Mouse (Mus musculus) retina, postnatal 7 days (tissue): ENCODE data around the gene Guca1b.
"Not testable (repeated sequence)": the region's sequence is repeated elsewhere in the genome, so short reads cannot be mapped to it uniquely, and the experiment has no call there.

Source experiments
- DNase-seq: peaks from one replicate; pipeline ENCODE4 v3.0.0-alpha.2; 2012; ENCODE audit warnings: low read depth, low spot score

Gene Guca1b

DNA sequence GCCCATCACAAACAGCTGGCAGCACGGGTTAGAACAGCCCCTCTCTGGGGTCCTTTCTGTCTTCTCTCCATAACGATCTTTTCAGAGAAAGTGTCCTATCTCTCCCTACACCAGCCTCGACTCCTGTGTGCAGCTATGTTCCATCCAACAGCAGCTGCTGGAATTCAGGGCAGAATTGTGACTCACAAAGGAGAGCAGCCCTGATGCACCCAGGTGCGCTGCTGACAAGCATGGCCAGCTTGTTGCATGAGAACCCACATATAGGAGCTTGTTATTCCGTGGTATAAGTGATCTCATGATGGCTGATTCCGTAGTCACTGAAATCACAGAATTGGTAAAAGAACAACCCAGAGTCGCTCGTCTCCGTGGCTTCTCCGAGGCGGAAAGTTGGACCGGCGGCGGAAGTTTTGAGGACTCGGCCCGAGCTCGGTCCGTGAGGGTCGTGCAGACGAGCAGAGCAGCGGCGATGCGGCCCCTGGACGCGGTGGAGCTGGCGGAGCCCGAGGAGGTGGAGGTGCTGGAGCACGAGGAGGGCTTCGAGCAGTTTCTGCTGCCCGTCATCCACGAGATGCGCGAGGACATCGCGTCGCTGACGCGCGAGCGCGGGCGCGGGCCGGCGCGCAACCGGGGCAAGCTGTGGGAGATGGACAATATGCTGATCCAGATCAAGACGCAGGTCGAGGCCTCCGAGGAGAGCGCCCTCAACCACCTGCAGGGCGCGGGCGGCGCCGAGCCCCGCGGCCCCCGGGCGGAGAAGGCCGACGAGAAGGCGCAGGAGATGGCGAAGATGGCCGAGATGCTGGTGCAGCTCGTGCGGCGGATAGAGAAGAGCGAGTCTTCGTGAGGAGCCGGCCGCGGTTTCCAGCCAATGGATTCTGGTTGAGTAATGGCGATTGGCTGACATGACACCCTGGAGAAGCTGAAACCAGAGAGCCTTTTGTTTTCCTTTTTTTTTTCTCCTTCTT is 25.0 kb downstream of the Guca1b start:
- DNase-seq: not testable (repeated sequence)

DNA sequence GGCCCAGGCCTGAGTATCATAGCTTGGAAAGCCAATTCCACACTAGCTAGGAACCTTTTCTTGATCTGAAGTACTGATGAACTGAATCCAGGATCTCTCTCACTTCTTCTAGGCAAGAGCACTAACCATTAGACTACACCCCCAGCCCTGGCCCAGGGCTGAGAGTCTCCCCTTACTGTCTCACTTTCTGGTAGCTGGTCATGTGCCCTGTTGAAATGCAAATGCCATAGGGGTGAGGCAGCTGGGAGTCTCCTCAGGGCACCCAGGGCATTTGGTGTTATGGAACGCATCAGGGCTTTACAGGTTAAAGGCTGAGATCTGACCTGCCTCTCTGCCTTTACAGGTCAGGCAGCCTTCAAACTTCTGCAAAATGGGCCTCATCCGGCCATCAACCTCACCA is 35.0 kb downstream of the Guca1b start:
- no peak for DNase-seq

DNA sequence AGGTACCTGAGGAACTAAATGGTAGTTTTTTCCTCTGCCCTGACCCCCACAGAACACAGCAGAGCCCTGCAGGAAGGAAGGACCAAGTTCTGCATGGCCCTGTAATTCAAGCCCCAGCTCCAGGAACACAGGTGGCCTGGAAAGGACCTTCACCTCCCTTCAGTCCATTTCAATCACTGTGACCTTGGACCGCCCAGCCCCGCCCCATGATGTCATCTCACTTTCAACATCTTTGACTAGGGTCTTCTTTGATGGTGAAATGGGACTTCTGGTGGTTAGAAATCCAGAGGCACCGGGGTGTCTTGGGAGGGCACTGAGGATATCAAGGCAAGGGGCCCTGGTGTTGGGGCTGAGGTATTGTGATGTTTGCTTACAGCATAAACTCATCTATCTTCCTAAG is 36.4 kb downstream of the Guca1b start:
- DNase-seq: no peak

DNA sequence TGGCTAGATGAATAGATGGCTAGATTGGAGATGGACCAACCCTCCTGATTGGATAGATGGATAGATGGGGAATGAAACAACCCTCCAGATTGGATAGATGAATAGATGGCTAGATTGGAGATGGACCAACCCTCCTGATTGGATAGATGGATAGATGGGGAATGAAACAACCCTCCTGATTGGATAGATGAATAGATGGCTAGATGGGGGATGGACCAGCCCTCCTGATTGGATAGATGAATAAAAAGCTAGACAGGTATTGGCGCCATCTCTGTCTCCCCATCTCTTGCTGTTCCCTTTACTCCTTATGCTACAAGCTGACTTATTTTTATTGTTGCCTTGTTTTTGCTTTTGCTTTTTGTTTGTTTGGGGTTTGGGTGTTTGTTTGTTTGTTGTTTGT is 37.4 kb downstream of the Guca1b start:
- not testable (repeated sequence) for DNase-seq

- DNase-seq: no peak
Measured at GRCm38 (mm10) chr17:47424186-47424585, 39.0 kb downstream of the Guca1b start.

- DNase-seq: no peak
Measured at GRCm38 (mm10) chr17:47427316-47427715, 42.1 kb downstream of the Guca1b start.

DNA sequence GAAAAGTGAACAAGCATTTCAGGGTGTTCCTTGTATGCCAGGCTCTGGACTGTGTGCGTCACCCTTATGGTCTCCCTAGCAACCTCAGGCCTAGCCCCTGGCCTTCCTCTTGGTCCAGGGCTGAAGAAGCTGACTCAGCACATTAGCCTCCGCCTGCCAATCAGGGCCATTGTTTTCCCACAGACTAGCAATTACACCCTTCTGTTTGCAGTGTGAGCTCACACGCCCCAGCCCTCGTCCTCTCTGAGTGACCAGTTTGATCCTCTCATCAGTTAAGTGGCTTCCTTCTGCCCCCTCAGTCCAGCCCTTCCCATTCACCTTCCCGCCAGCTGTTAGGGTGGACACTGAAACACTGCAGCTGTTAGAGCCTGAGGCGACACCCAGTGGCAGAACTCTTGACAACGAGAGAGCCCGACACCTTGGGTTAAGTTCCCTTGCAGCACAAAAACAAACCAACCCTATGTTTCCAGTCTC is 43.7 kb downstream of the Guca1b start:
- DNase-seq: peak; percentile 43

DNA sequence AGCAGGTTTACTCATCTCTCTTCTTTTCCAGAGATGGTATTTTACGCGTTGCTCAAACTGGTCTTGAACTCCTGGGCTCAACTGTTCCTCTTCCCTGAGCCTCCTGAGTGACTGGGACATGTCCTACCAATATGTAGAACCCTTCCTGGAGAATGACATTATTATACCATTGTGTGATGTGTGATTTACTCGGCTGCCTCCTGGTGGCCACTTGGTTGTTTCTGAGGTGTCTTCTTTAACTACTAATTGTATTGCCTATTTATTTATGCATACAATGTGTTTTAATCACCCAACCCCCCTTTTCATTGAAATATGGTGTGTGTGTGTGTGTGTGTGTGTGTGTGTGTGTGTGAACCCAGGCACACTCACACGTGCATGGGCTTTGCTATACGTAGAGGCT is 45.6 kb downstream of the Guca1b start:
- no peak for DNase-seq

GRCm38 (mm10) chr17:47436156-47436906 is 51.1 kb downstream of the Guca1b start, which contains the start of gene AI661453:
AI661453 (plus strand) TSS chr17:47436615.
- DNase-seq: no peak

DNA sequence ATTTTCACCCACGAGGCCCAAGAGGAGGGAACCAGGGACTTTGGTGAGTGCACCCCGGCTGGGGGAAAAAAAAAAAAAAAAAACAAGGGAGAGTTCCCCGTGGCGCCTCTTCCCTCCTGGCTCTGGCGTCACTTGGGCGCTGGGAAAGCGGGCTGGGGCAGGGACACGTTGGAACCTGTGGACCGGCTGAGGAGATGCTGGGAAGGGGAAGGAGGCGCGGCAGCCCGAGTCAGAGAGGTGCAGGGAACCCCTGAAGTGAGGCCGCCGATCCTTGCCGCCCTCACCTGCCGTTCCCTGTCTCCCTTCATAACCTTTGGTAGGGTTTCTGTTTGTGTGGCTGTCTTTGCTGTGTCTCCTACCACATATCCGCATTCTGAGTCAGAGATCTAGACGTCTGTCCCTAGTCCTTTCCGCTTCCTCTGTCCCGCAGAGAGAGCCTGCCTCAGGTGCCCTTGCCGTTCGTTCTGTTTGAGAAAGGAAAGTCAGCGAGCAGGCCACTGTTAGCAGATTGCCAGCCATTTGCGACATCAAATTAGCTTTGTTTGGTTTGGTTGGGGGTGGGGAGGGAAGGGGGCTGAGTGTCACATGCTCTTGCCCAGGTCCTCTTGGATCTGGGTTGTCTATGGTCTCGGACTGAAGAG is 51.8 kb downstream of the Guca1b start, which contains the start of gene 1700001C19Rik:
Gene 1700001C19Rik, minus strand, starts transcription at position 470 of the 641 bp plus-strand sequence.
- no peak for DNase-seq

DNA sequence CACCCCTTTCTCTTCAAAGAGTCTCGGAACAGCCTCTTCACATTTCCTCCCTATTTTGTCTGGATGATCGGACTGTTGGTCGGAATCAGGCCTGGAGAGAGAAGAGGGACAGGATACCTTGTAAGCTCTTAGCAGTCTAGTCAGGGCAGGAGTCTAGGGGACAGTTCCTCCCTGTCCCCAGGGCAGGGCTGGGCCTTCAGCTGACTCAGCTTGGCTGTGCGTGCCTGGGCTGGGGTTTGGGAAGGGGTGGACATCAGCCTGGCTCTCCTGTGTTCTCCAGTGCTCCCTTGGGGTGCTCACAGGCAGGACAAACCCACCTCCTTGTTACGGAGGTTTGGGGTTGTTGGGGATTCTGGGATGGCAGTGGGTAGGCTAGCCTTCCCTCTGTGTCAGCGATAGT is 53.4 kb downstream of the Guca1b start:
- no peak for DNase-seq

- DNase-seq: no peak
Measured at GRCm38 (mm10) chr17:47439396-47440028, 54.3 kb downstream of the Guca1b start.

DNA sequence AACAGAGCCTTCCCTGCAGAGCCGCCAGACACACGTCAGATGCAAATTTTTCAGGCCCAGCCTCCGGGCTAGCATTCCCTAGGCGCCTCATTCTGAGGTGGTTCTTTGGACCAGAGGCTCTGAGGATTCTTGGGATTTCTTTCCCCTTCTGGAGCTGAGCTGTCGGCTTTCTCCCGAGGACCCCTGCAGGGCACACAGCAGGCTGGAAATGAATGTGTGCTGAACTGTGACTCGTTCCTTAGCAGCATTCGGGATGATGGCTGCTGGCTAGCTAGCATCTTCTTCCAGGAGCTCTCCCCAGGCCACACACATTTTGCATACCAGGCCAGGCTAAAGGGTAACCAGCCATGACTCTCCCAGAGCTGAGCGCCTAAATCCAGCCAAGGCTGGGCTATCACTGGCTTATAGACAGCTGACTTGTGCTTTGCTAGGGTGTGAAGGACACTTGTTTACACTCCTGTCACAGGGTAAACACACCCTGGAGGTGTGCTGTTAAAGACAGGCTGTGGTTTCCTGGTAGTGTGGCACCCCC is 55.2 kb downstream of the Guca1b start:
- no peak for DNase-seq

DNA sequence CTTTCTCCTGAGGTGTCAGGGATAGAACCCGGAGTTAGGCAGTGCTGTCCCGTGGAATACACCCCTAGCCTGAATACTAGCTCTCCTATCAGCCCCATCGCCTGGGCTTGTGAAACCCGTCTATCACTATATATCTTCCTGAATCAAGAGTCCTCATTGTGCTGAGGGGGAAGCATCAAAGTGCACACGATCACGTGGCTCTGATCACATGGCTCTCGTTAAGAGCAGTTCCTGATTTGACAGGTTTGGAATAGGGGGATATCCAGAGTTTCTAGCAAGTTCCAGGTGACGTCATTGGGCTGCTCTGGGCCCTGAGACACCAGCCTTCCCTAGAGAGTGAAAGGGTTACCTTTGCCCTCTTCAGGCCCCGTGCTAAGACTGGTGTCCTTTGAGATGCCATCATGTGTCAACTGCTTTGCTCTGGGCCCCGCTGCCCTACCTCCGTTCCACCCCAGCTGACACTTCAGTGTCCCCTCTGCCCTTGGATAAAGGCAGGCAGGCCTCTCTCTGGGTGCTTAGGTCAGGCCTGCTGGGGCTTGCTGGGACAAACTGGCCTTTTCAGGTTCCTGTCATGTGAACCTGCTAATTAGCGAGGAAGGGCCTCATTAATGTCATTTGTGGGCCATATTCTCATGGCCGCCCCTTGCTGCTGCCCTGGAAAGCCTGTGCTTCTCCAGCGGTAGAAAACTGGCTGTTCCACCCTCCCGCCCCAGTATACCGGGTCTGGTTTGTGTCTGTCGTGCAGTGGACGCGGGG is 56.3 kb downstream of the Guca1b start:
- no peak for DNase-seq

DNA sequence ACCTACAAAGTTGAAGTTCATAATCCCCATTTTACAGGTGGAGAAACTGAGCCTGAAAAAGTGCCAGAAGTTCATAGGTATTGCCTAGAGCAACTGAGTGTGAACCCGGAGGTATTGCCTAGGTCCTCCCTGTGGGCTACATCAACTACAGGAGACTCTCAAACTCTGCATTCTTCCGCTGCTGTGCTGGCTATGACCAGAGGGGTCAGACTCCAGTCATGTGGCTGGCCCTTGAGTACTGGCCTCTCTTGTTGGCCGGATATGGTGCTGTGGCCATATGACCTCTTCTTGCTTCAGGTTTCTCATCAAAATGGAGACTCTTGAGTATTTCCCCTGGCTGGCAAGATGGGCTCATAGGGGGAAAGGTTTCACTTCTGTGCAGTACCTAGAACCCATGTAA is 57.1 kb downstream of the Guca1b start:
- DNase-seq: no peak
